17 mouse cellular contexts compared by ENCODE assay signal in genomic region chrX:151488128-151488527, GRCm38 (mm10). TPM values are rescaled to one million over a fixed set of nuclear protein-coding genes. Genes with fewer than 3 reads are reported as not detected.
DNase-seq lines count a peak whose midpoint lies in the region; ATAC-seq and TF ChIP-seq lines count a peak whose summit lies in the region.
"Had no signal": no experiment of that assay in that cellular context is flagged by ENCODE, and none has a peak within 500 bp of the region (broad histone marks: within the 10 kb centered on the region; RNA-seq: fewer than 3 reads in every experiment).

No protein-coding gene starts in this region.

- no peak overlapping the region for H3K4me2 ChIP-seq in hindbrain, embryonic 14.5 days (replicated peaks)
- H3K4me2 ChIP-seq: heart, embryonic 13.5 days; limb, embryonic 13.5 days; midbrain, embryonic 12.5 days; neural tube, embryonic 13.5 days had no signal

- H3K36me3 ChIP-seq in ES-E14 (ENCODE audit: control insufficient read depth, insufficient read depth, low read length, poor library complexity, severe bottlenecking): no peaks in the 10 kb centered on the region
- H3K36me3 ChIP-seq in hindbrain, embryonic 14.5 days (replicated peaks; ENCODE audit: control insufficient read depth, insufficient read depth): no peaks in the 10 kb centered on the region
- H3K36me3 ChIP-seq: heart, embryonic 13.5 days; limb, embryonic 13.5 days; midbrain, embryonic 12.5 days; neural tube, embryonic 13.5 days had no signal

- in situ Hi-C loops in ES-E14 (cut with MboI; ENCODE audit: low sequenced_read_pairs in 2 of 2, unreplicated experiment in 2 of 2): no loop called here

- WGBS in hindbrain, embryonic 14.5 days: 88% methylated on average over 3 of the region's 3 CpGs

- H3K9ac ChIP-seq in ES-E14 (ENCODE audit: insufficient read depth, low read depth, low read length, poor library complexity, severe bottlenecking): no peak overlapping the region
- H3K9ac ChIP-seq in hindbrain, embryonic 14.5 days: no peak overlapping the region
- H3K9ac ChIP-seq: heart, embryonic 13.5 days; limb, embryonic 13.5 days; midbrain, embryonic 12.5 days; neural tube, embryonic 13.5 days had no signal

- no peak for ATAC-seq in hindbrain, embryonic 14.5 days (ENCODE audit: low FRiP score)

- no peak overlapping the region for H3K4me3 ChIP-seq in ES-E14 (ENCODE audit: insufficient read depth in 1 of 2, low read depth in 1 of 2, low read length in 2 of 2, poor library complexity in 1 of 2, severe bottlenecking in 1 of 2)
- no peak overlapping the region for H3K4me3 ChIP-seq in hindbrain, embryonic 14.5 days (replicated peaks; ENCODE audit: low read length)
- H3K4me3 ChIP-seq: heart, embryonic 13.5 days; limb, embryonic 13.5 days; midbrain, embryonic 12.5 days; neural tube, embryonic 13.5 days had no signal

- H3K27ac ChIP-seq in ES-E14 (ENCODE audit: insufficient read depth, low read depth, low read length, poor library complexity, severe bottlenecking): no peak overlapping the region
- H3K27ac ChIP-seq in hindbrain, embryonic 14.5 days: no peak overlapping the region
- H3K27ac ChIP-seq: heart, embryonic 13.5 days; limb, embryonic 13.5 days; midbrain, embryonic 12.5 days; neural tube, embryonic 13.5 days had no signal

- H3K4me1 ChIP-seq in ES-E14 (ENCODE audit: control insufficient read depth in 2 of 2, insufficient read depth in 2 of 2, low read length in 2 of 2, poor library complexity in 1 of 2): no peaks in the 10 kb centered on the region
- no peaks in the 10 kb centered on the region for H3K4me1 ChIP-seq in hindbrain, embryonic 14.5 days (replicated peaks; ENCODE audit: control insufficient read depth, insufficient read depth, low read length)
- H3K4me1 ChIP-seq: heart, embryonic 13.5 days; limb, embryonic 13.5 days; midbrain, embryonic 12.5 days; neural tube, embryonic 13.5 days had no signal

- no peaks in the 10 kb centered on the region for H3K9me3 ChIP-seq in ES-E14 (ENCODE audit: control insufficient read depth, insufficient read depth, low read depth, low read length)
- no peaks in the 10 kb centered on the region for H3K9me3 ChIP-seq in hindbrain, embryonic 14.5 days (ENCODE audit: control insufficient read depth, low read length)
- H3K9me3 ChIP-seq: heart, embryonic 13.5 days; limb, embryonic 13.5 days; midbrain, embryonic 12.5 days; neural tube, embryonic 13.5 days had no signal

- peak; percentile 35 for DNase-seq in heart, adult 11 months
- no peak for DNase-seq in heart, adult 18-20 months
- peak; percentile 7 for DNase-seq in 3T3-L1 (ENCODE audit: low read depth, low spot score)
- DNase-seq in ES-E14 (ENCODE audit: low read depth, low spot score): no peak
- DNase-seq in induced T-regulatory cell, adult 2 months (ENCODE audit: low read depth): peak; percentile 22
- no peak for DNase-seq in hindbrain, embryonic 14.5 days (ENCODE audit: low spot score)
- no peak for DNase-seq in urinary bladder, adult 18-20 months (ENCODE audit: low spot score in 2 of 2)
- DNase-seq: cerebellum, adult 9-10 months; heart, postnatal 36 days; kidney, adult 8-10 months; lung, adult 18-20 months; lung, postnatal 4 days; thymus, adult 18-20 months had no signal

- H3K27me3 ChIP-seq in hindbrain, embryonic 14.5 days (ENCODE audit: control insufficient read depth, insufficient read depth, low read length): no peaks in the 10 kb centered on the region
- H3K27me3 ChIP-seq: heart, embryonic 13.5 days; limb, embryonic 13.5 days; midbrain, embryonic 12.5 days; neural tube, embryonic 13.5 days had no signal

TF ChIP-seq in ES-E14, 5 proteins besides CTCF, POLR2A, EP300 and RAD21:
- peak; percentile 4; the same call in 1 of the 2 replicates for TF ChIP-seq ZC3H11A (IDR thresholded peaks at IDR 0.05; ENCODE audit: borderline replicate concordance, low read depth, low read length)
- TF ChIP-seq CHD2 (IDR thresholded peaks at IDR 0.05; ENCODE audit: low read depth, low read length): no peak
- TF ChIP-seq MAFK (IDR thresholded peaks at IDR 0.05; ENCODE audit: insufficient read depth, low read depth, low read length): no peak
- no peak for TF ChIP-seq HCFC1 (IDR thresholded peaks at IDR 0.05; ENCODE audit: borderline replicate concordance, insufficient read depth, low read length)
- TF ChIP-seq ZNF384 (IDR thresholded peaks at IDR 0.05; ENCODE audit: low read depth, low read length): no peak

RNA-seq across cellular contexts. Expression of gene Phf8, which starts 32.3 kb away (rescaled TPM):
- 10 to 100 TPM; 12.2 to 17.8 TPM for total RNA-seq in heart, adult 18-20 months (2021)
- 12.9 and 13.3 TPM in 2 replicates for total RNA-seq in ES-E14 (2012; rRNA removed)
- 16.8 and 24.0 TPM in 2 replicates for polyA plus RNA-seq in hindbrain, embryonic 14.5 days (2014; fragmentation: Nextera tagmentation; extraction: Ambion mirVana)

Comparison
In these comparisons a context has a peak if more than half of its experiments do, and no peak if none do; other contexts are left out.
1. DNase-seq: peak in heart, adult 11 months (single experiment), 3T3-L1 (single experiment) and induced T-regulatory cell, adult 2 months (single experiment); none in heart, adult 18-20 months (0 of 2), ES-E14 (single experiment), hindbrain, embryonic 14.5 days (single experiment) and urinary bladder, adult 18-20 months (0 of 2).